Mouse (Mus musculus): ENCODE data around the gene Dock1. TPM values are rescaled to one million over a fixed set of nuclear protein-coding genes. Genes with fewer than 3 reads are reported as not detected.

Gene Dock1
- total RNA-seq, 1 experiment from 2014 or later: 1.4 TPM

GRCm38 (mm10) chr7:135077340-135077739 is 406.9 kb downstream of the Dock1 start:
- no peak for ATAC-seq (ENCODE audit: extremely low read depth, insufficient number of reproducible peaks, low FRiP score, poor library complexity, severe bottlenecking)

GRCm38 (mm10) chr7:135077806-135078205 is 407.4 kb downstream of the Dock1 start:
- no peak for ATAC-seq (ENCODE audit: extremely low read depth, insufficient number of reproducible peaks, low FRiP score, poor library complexity, severe bottlenecking)

- ATAC-seq (ENCODE audit: extremely low read depth, insufficient number of reproducible peaks, low FRiP score, poor library complexity, severe bottlenecking): no peak
Observed at GRCm38 (mm10) chr7:135083421-135083820, 413.0 kb downstream of the Dock1 start.

- no peak for ATAC-seq (ENCODE audit: extremely low read depth, insufficient number of reproducible peaks, low FRiP score, poor library complexity, severe bottlenecking)
Observed at GRCm38 (mm10) chr7:135084069-135084468, 413.6 kb downstream of the Dock1 start.

DNA sequence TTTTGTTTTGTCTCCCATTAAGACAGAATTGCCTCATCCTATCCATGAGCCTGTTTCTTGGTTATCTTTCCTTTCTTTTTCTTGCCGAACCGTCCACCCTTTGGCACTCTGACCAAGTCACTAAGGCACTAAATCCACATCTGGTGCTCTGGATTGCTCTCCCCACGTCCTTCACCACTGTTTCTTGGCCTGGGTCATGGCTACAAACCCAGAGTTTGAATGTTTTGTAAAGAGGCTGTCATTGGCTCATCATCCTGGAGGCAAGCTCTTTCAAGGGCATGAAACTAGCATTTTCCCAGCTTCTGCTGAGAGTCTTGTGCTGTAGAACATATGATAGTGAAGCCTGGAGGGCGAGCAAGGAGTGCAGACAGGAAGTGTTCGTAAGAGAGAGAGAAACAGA is 416.1 kb downstream of the Dock1 start:
- no peak for ATAC-seq (ENCODE audit: extremely low read depth, insufficient number of reproducible peaks, low FRiP score, poor library complexity, severe bottlenecking)

DNA sequence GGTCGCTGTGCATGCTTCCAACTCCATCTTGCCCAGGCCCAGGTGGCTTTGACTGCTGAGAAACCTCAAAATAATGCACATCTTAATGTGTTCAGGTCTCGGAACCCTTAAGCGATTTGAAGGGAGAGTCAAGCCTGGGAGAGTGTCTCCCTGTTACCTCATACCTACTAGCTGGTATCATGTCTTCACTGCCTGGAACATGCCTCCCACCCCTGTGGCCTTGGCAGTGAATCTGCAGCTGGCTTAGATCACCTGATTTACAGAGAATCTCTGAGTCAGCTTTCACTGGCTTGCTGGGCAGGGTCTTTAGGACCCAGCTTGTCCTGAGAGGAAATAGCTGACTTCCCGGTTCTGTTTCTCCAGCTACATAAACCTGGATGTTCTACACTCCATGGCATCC is 419.2 kb downstream of the Dock1 start:
- ATAC-seq (ENCODE audit: extremely low read depth, insufficient number of reproducible peaks, low FRiP score, poor library complexity, severe bottlenecking): no peak

DNA sequence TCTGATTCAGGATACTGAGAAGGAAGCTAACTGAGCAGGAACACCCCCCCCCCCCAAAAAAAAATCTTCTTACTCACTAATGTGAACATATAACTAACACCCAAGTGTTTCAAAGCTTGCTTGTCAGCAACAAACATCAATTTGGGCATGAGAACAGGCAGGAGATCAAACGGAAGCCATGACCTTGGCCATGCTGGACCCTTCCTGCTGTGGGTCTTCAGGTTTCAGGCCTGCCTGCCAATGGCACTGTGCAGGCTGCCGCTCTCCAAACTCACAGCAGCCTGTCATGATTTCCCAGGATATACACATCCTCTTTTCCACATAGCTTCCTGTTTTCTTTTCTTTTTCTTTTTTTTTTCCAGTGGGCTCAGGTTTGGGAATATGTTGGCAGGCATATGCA is 423.4 kb downstream of the Dock1 start:
- ATAC-seq (ENCODE audit: extremely low read depth, insufficient number of reproducible peaks, low FRiP score, poor library complexity, severe bottlenecking): no peak

- no peak for ATAC-seq (ENCODE audit: extremely low read depth, insufficient number of reproducible peaks, low FRiP score, poor library complexity, severe bottlenecking)
Observed at GRCm38 (mm10) chr7:135101921-135102320, 431.5 kb downstream of the Dock1 start.

- no peak for ATAC-seq (ENCODE audit: extremely low read depth, insufficient number of reproducible peaks, low FRiP score, poor library complexity, severe bottlenecking)
Observed at GRCm38 (mm10) chr7:135106536-135106935, 436.1 kb downstream of the Dock1 start.

- ATAC-seq (ENCODE audit: extremely low read depth, insufficient number of reproducible peaks, low FRiP score, poor library complexity, severe bottlenecking): no peak
Observed at GRCm38 (mm10) chr7:135110307-135110706, 439.9 kb downstream of the Dock1 start.

DNA sequence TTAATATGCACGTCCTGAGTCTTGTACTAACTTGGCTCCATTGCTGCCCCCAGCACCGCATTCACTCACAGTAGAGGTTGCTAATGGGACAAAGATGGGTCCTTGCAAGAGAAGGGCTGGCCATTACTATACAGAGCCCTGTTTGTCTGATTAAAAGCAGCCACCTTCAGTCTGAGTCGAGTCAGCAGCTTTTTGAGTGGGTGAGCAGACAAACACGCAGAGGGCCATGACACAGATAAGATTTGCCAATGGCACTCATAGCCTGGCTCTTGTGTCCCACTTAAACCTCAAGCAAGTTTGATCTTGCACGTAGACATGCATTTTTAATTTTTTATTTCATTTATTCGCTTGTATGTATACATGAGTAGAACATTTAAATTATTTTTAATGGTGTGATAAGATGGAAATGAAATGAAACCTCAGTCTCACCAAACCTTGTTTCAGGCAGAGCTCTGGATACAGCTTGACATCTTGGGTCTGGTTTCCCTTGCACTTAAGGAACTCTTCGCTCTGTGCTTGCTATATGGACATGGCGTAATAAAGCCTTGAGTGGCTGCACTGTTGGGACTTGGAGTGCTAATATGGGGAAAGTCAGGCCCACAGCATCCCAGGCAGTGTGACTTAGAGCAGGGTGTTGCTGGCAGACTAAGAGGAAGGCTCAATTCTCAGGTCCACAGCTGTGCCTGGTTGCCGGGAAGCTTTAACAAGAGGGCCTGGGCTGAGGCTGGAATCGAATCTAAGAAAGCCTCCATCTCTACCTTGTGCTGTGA is 455.0 kb downstream of the Dock1 start:
- no peak for ATAC-seq (ENCODE audit: extremely low read depth, insufficient number of reproducible peaks, low FRiP score, poor library complexity, severe bottlenecking)

- no peak for ATAC-seq (ENCODE audit: extremely low read depth, insufficient number of reproducible peaks, low FRiP score, poor library complexity, severe bottlenecking)
Observed at GRCm38 (mm10) chr7:135132461-135132860, 462.0 kb downstream of the Dock1 start.

DNA sequence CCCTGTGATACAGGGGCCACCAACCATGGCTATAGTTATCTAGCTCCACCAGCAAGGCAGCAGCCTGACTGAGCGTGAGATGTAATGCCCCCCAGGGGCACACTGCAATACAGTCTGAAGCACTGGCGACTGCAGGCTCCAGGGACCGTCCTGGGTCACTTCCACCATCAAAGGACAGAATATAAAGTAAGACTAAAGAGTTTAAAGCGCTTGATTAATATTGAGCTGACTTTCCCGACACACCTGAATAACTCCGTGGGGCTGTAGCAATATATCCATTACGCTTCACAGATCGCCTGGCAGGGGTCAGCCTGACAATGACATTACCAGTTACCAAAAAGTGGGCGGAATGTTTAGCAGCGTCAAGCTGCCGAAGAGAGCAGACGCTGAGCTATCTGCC is 464.2 kb downstream of the Dock1 start:
- no peak for ATAC-seq (ENCODE audit: extremely low read depth, insufficient number of reproducible peaks, low FRiP score, poor library complexity, severe bottlenecking)

GRCm38 (mm10) chr7:135139153-135139612 is 468.7 kb downstream of the Dock1 start:
- ATAC-seq (ENCODE audit: extremely low read depth, insufficient number of reproducible peaks, low FRiP score, poor library complexity, severe bottlenecking): no peak

- no peak for ATAC-seq (ENCODE audit: extremely low read depth, insufficient number of reproducible peaks, low FRiP score, poor library complexity, severe bottlenecking)
Observed at GRCm38 (mm10) chr7:135144731-135145130, 474.3 kb downstream of the Dock1 start.

DNA sequence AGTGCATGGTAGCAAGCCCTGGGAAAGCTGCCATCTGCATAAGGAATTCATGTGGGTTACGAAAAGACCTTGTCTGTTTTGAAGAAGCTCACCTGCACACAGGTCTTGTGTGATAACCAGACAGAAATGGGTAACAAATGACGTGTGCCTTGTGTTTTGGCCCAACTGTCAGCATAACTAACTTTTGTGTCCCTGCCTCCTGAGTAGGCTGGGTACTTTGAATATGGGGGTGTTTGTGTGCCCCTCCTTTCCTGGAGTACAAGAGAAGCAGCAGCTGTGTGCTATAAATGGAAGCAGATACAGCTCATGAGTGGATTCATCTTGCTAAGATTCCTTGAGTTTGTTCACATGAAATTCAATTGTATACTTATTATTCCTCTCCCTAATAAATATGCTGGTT is 480.5 kb downstream of the Dock1 start:
- ATAC-seq (ENCODE audit: extremely low read depth, insufficient number of reproducible peaks, low FRiP score, poor library complexity, severe bottlenecking): no peak

DNA sequence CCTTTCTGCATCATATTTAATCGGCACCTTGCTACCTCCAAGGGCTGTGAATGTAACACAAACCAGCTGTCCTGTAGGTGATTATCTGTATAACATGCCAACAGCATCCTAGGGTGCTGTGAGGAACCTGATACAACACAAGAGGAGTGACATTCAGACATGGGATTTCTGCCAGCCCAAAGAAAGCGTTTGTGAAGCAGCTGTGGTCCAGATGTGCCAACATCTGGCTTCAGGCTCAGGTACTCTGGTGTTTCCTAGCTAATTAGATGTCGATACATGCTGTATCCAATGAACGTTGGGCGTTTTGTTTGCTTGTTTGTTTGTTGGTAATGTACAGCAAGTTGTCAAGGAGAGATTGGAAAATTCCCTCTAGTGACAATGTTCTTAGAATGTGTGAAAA is 487.1 kb downstream of the Dock1 start:
- ATAC-seq (ENCODE audit: extremely low read depth, insufficient number of reproducible peaks, low FRiP score, poor library complexity, severe bottlenecking): no peak

DNA sequence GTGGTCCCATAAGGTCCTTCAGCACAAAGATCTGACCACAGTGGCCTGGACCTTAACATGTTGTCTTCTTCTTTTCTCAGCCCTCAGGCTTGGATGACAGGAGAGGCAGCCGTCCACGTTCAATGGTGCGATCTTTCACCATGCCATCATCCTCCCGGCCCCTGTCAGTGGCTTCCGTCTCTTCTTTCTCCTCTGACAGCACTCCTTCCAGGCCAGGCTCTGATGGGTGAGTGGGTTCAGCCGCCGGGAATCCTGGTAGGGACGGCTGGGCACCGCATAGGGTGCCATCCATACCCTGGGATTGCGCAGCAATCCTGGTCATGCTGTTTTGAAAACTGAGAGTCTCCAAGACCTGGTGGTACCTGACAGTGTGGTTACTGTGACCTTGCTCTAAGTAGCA is 487.9 kb downstream of the Dock1 start:
- no peak for ATAC-seq (ENCODE audit: extremely low read depth, insufficient number of reproducible peaks, low FRiP score, poor library complexity, severe bottlenecking)

DNA sequence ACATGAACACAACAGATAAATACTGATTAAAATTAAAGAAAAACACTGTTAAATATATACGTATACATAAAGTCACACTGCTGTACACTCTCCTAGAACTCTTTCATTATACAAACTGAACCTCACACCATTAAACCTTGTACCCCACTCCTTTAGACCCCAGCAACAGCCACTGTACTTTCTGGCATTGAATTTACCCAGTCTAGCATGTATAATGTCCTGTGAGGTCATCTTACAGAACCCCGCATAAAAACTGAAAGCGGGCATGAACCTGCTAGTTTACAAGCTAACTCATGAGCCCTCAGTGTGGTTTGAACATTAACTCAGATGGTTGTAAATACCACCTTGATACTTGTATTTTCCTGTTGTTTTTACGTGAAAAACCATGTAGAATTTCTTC is 489.2 kb downstream of the Dock1 start:
- ATAC-seq (ENCODE audit: extremely low read depth, insufficient number of reproducible peaks, low FRiP score, poor library complexity, severe bottlenecking): no peak

GRCm38 (mm10) chr7:135165155-135165554 is 494.7 kb downstream of the Dock1 start:
- no peak for ATAC-seq (ENCODE audit: extremely low read depth, insufficient number of reproducible peaks, low FRiP score, poor library complexity, severe bottlenecking)

DNA sequence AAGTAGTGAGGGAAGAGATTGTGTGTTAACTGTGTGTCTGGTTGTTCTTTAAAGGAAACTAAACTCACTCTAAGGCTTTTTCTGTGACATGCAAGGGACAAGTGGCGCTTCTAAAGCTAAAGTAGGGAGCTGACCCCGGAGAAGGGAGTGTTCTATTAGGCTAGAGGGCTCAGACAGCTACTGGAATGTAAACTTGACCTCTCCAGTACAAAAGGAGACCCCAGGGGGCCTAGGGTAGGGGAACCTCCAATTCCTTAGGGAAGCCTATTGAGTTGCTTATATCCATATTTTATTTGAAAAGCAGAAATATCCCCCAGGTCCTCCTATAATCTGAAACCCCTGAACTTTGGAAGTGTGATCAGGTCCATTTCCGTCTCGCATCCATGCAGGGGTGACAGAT is 499.5 kb downstream of the Dock1 start:
- ATAC-seq (ENCODE audit: extremely low read depth, insufficient number of reproducible peaks, low FRiP score, poor library complexity, severe bottlenecking): no peak
